Mouse (Mus musculus) E14TG2a.4 (cell line): Measurements from ENCODE around the gene Tnrc6a.

Source experiments
- H3K27me3 ChIP-seq: 2 replicates; pipeline ENCODE4 v1.6.1; 2014; ENCODE audit warnings: low read length, control low read depth; ENCODE audit not compliant: insufficient read depth
- H3K36me3 ChIP-seq: 2 replicates; pipeline ENCODE4 v1.6.1; 2014; ENCODE audit warnings: low read length, control low read depth; ENCODE audit not compliant: insufficient read depth
- H3K4me1 ChIP-seq: replicated peaks from 2 replicates; pipeline ENCODE4 v1.6.1; 2014; ENCODE audit warnings: low read depth, low read length, control low read depth
- H3K4me3 ChIP-seq: replicated peaks from 2 replicates; pipeline ENCODE4 v1.5.1; 2014; ENCODE audit warnings: mild to moderate bottlenecking, low read length
- H3K9me3 ChIP-seq: 2 replicates; pipeline ENCODE4 v1.6.1; 2014; ENCODE audit warnings: low read length, control low read depth
- CTCF ChIP-seq: conservative IDR thresholded peaks from 2 replicates; pipeline ENCODE4 v1.5.1; 2014; ENCODE audit warnings: low read length
- NANOG ChIP-seq: IDR thresholded peaks from 2 replicates; pipeline ENCODE4 v1.6.1; 2014; ENCODE audit warnings: borderline replicate concordance, low read length, mixed read lengths
- POU5F1 ChIP-seq: IDR thresholded peaks from 2 replicates; pipeline ENCODE4 v1.6.1; 2014; ENCODE audit warnings: low read length, borderline replicate concordance

Gene Tnrc6a

GRCm38 (mm10) chr7:123162346-123162745, 38.7 kb downstream of the Tnrc6a start:
- no peaks in the 10 kb centered on the region for H3K27me3 ChIP-seq
- no peak overlapping the region for H3K4me3 ChIP-seq
- H3K36me3 ChIP-seq = peaks cover 86% of the 10 kb centered on the region
- TF ChIP-seq CTCF = no peak
- TF ChIP-seq POU5F1 = no peak
- no peak for TF ChIP-seq NANOG
- H3K9me3 ChIP-seq = no peaks in the 10 kb centered on the region
- H3K4me1 ChIP-seq = no peaks in the 10 kb centered on the region

GRCm38 (mm10) chr7:123167436-123167835, 43.8 kb downstream of the Tnrc6a start:
- no peaks in the 10 kb centered on the region for H3K4me1 ChIP-seq
- TF ChIP-seq NANOG (no peak), CTCF (no peak), POU5F1 (no peak)
- H3K9me3 ChIP-seq = no peaks in the 10 kb centered on the region
- no peak overlapping the region for H3K4me3 ChIP-seq
- H3K36me3 ChIP-seq = peaks cover 98% of the 10 kb centered on the region
- no peaks in the 10 kb centered on the region for H3K27me3 ChIP-seq

- H3K27me3 ChIP-seq = no peaks in the 10 kb centered on the region
- TF ChIP-seq POU5F1 (no peak), CTCF (no peak), NANOG (no peak)
- no peaks in the 10 kb centered on the region for H3K9me3 ChIP-seq
- no peak overlapping the region for H3K4me3 ChIP-seq
- no peaks in the 10 kb centered on the region for H3K4me1 ChIP-seq
- H3K36me3 ChIP-seq = peaks cover 98% of the 10 kb centered on the region
These were observed 45.9 kb downstream of the Tnrc6a start for GRCm38 (mm10) chr7:123169618-123170017.

GRCm38 (mm10) chr7:123172101-123172500, 48.4 kb downstream of the Tnrc6a start:
- Histone ChIP-seq H3K4me1 (no peaks in the 10 kb centered on the region; the same call in 1 of the 2 replicates), H3K36me3 (peaks cover 96% of the 10 kb centered on the region), H3K27me3 (no peaks in the 10 kb centered on the region)

GRCm38 (mm10) chr7:123177215-123177614, 53.5 kb downstream of the Tnrc6a start:
- H3K27me3 ChIP-seq = no peaks in the 10 kb centered on the region
- peaks cover 95% of the 10 kb centered on the region for H3K36me3 ChIP-seq
- H3K4me3 ChIP-seq = no peak overlapping the region
- TF ChIP-seq NANOG (no peak), CTCF (no peak)
- peaks cover 10% of the 10 kb centered on the region; the same call in 1 of the 2 replicates for H3K4me1 ChIP-seq
- no peaks in the 10 kb centered on the region for H3K9me3 ChIP-seq

More at GRCm38 (mm10) chr7:123172101-123172500, 48.4 kb downstream of the Tnrc6a start:
- no peak for TF ChIP-seq NANOG
- no peak for TF ChIP-seq CTCF
- no peak for TF ChIP-seq POU5F1
- H3K9me3 ChIP-seq = no peaks in the 10 kb centered on the region
- H3K4me3 ChIP-seq = no peak overlapping the region

GRCm38 (mm10) chr7:123181787-123182701, 58.4 kb downstream of the Tnrc6a start:
- Histone ChIP-seq H3K27me3 (no peaks in the 10 kb centered on the region), H3K4me1 (peaks cover 13% of the 10 kb centered on the region; the same call in 1 of the 2 replicates), H3K4me3 (no peak overlapping the region), H3K36me3 (peaks cover 98% of the 10 kb centered on the region), H3K9me3 (no peaks in the 10 kb centered on the region)
- TF ChIP-seq NANOG (no peak), CTCF (no peak), POU5F1 (no peak)

GRCm38 (mm10) chr7:123184891-123185290, 61.2 kb downstream of the Tnrc6a start:
- H3K27me3 ChIP-seq = no peaks in the 10 kb centered on the region
- no peaks in the 10 kb centered on the region for H3K9me3 ChIP-seq
- no peak for TF ChIP-seq NANOG
- TF ChIP-seq CTCF = no peak
- TF ChIP-seq POU5F1 = no peak
- H3K4me1 ChIP-seq = peaks cover 13% of the 10 kb centered on the region; the same call in 1 of the 2 replicates
- H3K4me3 ChIP-seq = no peak overlapping the region
- H3K36me3 ChIP-seq = peaks cover 100% of the 10 kb centered on the region

- Histone ChIP-seq H3K9me3 (no peaks in the 10 kb centered on the region), H3K4me1 (peaks cover 10% of the 10 kb centered on the region; the same call in 1 of the 2 replicates), H3K4me3 (no peak overlapping the region), H3K27me3 (no peaks in the 10 kb centered on the region), H3K36me3 (peaks cover 100% of the 10 kb centered on the region)
- no peak for TF ChIP-seq NANOG
- no peak for TF ChIP-seq CTCF
- no peak for TF ChIP-seq POU5F1
These were observed 62.8 kb downstream of the Tnrc6a start for GRCm38 (mm10) chr7:123186463-123186862.

GRCm38 (mm10) chr7:123187246-123187645, 63.6 kb downstream of the Tnrc6a start:
- peaks cover 100% of the 10 kb centered on the region for H3K36me3 ChIP-seq
- H3K4me1 ChIP-seq = peaks cover 7% of the 10 kb centered on the region
- no peak for TF ChIP-seq CTCF
- no peak for TF ChIP-seq NANOG
- no peak for TF ChIP-seq POU5F1
- no peak overlapping the region for H3K4me3 ChIP-seq
- no peaks in the 10 kb centered on the region for H3K9me3 ChIP-seq
- no peaks in the 10 kb centered on the region for H3K27me3 ChIP-seq
